Mouse (Mus musculus) ES-Bruce4 (cell line): ENCODE measurements around the gene Acoxl.

Experiments used
- CTCF ChIP-seq: IDR thresholded peaks from one replicate; pipeline ENCODE4 v1.8.1; 2011; ENCODE audit warnings: low read depth, low read length
- EP300 ChIP-seq: IDR thresholded peaks from 2 replicates; pipeline ENCODE4 v1.6.1; 2011; ENCODE audit warnings: low read depth, low read length; ENCODE audit not compliant: insufficient read depth
- POLR2A ChIP-seq: IDR thresholded peaks from one replicate; pipeline ENCODE4 v1.8.1; 2011; ENCODE audit warnings: low read length; ENCODE audit not compliant: insufficient read depth

DNA sequence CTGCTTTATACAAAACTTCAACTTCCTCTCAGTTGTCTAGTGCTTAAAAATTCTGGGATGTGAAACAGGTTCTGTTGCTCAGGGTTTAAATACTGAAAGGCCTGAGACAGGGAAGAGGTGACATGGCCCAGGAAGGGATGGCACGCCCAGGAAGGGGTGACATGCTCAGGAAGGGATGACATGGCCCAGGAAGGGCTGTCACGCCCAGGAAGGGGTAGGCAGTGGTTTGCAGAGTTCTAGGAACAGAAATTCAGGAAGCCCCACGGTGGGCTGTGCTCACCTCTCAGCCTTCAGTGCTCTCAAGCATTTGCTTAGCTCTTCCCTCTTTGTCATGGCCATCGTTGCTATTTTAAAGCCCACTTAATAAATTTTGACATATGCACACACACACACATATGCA lies 216.2 kb downstream of the Acoxl start:
- TF ChIP-seq POLR2A: no peak
- TF ChIP-seq CTCF: no peak
- no peak for TF ChIP-seq EP300
